Mouse (Mus musculus) liver, postnatal 0 days (tissue): Measurements from ENCODE around the gene Zfp385c.

Source experiments
- CTCF ChIP-seq: sonication (generic); IDR thresholded peaks from 2 replicates; pipeline ENCODE4 v1.5.1; 2016; ENCODE audit warnings: antibody characterized with exemption, low read depth
- EP300 ChIP-seq: IDR thresholded peaks from 2 replicates; pipeline ENCODE4 v1.6.1; 2016; ENCODE audit warnings: antibody characterized with exemption, low read depth, mild to moderate bottlenecking

GRCm38 (mm10) chr11:100737105-100737733, 45.0 kb upstream of the Zfp385c start:
- no peak for TF ChIP-seq CTCF
- no peak for TF ChIP-seq EP300
